Mouse (Mus musculus) retina, embryonic 14.5 days (tissue): ENCODE results near the gene Trmt5.
A peak's percentile ranks its signal among the peaks of the same experiment; 100 is the strongest.

Experiments used
- DNase-seq: peaks from one replicate; pipeline ENCODE4 v3.0.0-alpha.2; 2015; ENCODE audit warnings: low spot score

Trmt5 gene

GRCm38 (mm10) chr12:73286287-73287092, at the start of gene Trmt5, which contains the start of gene Slc38a6:
Gene Trmt5, minus strand, starts transcription at chr12:73286710.
Gene Slc38a6, plus strand, starts transcription at chr12:73286779.
- peak; percentile 97 for DNase-seq

- DNase-seq, result peak; percentile 18
These were observed 47.6 kb upstream of the Trmt5 start for GRCm38 (mm10) chr12:73334051-73334551.

GRCm38 (mm10) chr12:73332701-73333100, 46.2 kb upstream of the Trmt5 start:
- no peak for DNase-seq

DNA sequence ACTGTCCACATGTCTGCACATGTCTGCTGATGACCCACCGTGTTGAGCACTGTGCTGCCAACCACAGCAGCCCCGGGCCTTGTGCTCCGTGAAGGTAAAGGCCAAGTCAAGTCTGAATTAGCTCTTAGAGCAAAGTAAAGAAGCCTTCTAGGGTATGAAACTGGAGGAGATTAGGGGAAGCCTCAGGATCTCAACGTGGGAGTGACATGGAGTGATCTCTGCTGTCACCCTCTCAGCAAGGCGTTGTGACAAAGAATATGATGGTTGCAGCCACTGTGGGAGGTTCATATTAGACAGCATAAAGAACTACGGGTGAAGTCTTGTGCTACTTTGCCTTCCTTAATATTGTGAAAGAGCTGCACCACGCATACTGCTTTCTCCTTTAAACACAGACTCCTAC, 43.7 kb upstream of the Trmt5 start:
- DNase-seq, result no peak

DNA sequence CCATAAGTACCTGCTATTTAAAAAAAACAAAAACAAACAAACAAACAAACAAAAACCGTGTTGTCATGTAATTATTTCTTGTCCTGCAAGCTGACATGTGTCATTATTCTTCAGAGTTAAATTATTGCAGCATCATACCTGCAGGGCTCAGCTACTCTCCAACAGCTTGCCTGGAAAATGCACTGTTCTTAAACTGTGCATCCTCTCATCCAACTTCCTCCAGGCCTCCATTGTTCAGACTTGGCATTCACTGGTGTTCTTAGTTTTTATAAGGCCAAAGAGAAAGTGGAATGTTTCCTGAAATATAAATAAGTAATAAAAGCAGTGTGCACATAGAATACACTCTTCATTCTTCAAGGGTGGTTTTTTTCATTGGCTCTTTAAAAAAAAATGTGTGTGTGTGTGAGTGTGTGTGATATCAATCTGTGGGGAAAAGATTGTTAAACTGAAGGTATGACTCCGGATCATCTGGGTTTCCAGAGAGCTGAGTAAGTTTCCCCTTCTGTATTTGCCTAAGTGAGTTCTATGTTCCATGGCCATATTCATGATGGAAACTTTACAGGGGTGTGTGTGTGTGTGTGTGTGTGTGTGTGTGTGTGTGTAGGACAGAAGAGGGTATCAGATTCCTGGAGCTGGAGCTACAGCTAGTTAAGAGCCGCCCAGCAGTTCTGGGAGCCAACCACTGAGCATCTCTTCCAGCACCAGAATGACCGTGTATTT, 42.1 kb upstream of the Trmt5 start:
- no peak for DNase-seq

- DNase-seq, result no peak
These were observed 40.9 kb upstream of the Trmt5 start for GRCm38 (mm10) chr12:73327381-73327780.

DNA sequence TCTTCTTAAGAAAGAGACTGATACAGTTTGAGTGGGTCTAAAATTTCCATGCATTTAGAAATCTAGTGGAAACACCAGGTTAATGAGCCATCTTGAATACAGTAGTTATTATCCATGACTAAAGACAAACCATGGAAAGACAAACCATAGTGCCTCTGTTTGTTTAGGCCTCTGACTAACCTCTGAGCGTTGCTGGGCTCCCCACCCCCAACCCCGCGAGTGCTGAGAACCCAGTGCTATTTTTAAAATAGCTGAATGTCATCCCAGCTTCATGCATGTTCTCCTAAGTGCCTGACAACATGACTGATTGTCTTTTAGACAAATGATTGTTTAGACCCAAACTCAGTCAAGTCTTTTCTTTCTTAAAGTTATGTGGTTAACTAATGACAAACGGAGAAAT, 39.1 kb upstream of the Trmt5 start:
- DNase-seq, result no peak

DNA sequence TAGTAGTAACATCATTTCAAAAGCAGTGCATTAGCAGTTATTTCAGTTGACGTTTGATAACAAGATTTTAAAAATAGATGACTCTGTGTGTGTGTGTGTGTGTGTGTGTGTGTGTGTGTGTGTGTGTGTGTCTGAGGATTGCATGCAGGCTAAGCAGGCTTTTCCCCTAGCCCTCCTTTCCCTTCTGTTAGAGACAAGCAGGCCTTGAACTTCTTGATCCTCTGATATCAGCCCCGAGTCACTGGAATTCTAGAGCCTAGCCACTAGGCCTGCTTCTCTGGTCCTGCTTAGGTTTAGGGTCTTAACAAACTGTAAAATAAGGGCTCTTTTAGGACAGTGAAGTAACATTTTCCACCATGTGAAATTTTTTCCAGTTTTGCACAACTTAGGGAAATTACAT, 38.7 kb upstream of the Trmt5 start:
- no peak for DNase-seq

- peak; percentile 17 for DNase-seq
These were observed 38.2 kb upstream of the Trmt5 start for GRCm38 (mm10) chr12:73324742-73325141.

GRCm38 (mm10) chr12:73324180-73324586, 37.7 kb upstream of the Trmt5 start:
- DNase-seq, result no peak

DNA sequence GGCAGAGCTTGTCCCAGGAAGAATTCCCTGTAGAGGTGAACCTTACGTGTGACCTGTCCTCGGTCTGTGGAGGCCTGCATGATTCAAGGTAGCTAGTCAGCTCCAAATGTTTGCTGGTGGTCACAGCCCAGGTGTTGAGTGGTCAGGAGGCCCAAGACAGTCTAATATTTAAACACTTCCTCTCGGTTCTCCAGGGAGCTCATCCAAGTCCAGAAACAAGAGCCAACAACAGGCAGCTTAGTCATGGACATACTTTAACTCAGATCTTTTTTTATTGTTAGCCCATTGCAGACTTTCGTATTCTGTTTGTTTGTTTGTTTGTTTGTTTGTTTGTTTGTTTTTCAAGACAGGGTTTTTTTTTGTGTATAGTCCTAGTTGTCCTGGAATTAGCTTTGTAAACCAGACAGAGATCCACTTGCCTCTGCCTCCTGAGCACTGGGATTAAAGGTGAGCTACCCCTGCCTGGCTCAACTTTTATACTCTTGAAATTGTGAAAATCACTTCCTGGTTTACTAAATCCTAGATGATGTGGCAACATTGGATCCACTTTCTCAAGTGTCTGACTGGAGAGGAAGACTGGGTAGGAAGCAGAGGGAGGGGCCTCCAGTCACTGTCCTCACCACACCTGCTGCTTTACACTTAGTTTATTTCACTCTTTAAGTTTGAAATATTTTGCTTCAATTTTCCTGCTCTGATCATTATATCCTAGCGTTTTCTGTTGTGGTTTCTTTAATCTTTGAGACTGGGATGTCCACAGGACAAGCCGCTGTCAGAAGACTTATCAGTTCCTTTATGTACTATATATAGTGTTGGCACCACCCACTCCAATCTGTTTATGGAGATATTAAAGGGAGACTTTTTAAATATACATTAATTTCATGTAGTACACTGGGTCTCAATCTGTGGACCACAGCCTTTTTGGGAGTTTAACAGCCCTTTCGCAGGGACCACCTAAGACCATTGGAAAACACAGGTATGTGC, 31.5 kb upstream of the Trmt5 start:
- no peak for DNase-seq

GRCm38 (mm10) chr12:73308711-73309110, 22.2 kb upstream of the Trmt5 start:
- DNase-seq, result no peak

DNA sequence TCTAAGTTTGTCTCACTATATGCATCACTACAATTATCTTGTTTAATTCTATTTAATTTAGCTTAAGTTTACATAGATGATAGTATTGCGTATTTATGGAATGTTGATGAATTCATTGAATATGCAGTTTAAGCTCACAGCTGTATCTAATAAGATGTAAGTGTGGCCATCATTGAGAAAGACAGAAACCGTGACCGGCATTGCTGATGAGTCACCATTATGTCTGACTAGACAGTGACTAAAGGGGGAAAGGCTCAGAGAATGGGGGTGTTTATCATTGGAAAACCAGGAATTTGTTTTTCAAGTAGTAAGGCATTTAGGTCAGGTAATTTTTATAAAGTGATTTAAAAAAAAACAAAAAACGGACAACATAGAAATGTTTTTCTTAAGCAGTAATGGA, 21.2 kb upstream of the Trmt5 start:
- DNase-seq, result no peak

DNA sequence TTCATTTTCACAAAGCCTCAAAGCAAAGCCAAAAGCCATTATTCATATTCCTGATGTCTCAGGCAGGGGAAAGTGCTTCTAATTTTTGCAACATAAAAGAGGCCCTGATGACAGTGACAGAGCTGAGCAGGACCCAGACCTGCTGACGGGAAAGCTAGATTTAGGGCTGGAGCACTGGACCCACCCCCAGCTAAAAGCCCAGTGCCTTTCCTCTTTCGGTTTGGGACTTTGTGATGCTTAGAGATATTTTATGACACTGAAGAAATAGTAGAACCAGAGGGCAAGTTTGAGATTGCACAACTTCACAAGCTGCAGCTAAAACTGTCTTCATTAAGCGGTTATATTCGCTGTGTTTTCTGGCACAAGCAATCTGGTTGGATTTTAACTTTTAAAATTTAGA, 18.1 kb upstream of the Trmt5 start:
- no peak for DNase-seq

DNA sequence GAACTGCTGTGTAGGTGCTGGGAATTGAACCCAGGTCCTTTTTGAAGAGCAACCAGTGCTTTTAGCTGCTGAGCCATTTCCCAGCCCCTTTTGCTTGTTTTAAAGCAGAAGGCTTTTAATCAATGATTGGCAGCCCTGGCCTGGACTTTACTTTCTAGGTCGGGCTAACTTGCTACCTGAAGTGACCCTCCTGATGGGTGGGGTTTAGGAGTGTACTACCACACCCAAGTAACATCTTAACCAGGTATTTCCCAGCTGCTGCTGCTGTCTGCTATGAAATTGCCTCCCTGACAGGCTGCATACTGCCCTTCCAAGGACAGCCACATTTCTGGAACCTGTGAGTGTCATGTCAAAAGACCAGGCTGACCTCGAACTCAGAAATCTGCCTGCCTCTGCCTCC, 14.0 kb upstream of the Trmt5 start:
- no peak for DNase-seq

GRCm38 (mm10) chr12:73298621-73299020, 12.1 kb upstream of the Trmt5 start:
- DNase-seq, result no peak

GRCm38 (mm10) chr12:73295505-73296140, 9.1 kb upstream of the Trmt5 start:
- DNase-seq, result no peak

- DNase-seq, result no peak
These were observed 8.4 kb upstream of the Trmt5 start for GRCm38 (mm10) chr12:73294884-73295283.

GRCm38 (mm10) chr12:73288626-73289025, 2.1 kb upstream of the Trmt5 start:
- DNase-seq, result no peak

DNA sequence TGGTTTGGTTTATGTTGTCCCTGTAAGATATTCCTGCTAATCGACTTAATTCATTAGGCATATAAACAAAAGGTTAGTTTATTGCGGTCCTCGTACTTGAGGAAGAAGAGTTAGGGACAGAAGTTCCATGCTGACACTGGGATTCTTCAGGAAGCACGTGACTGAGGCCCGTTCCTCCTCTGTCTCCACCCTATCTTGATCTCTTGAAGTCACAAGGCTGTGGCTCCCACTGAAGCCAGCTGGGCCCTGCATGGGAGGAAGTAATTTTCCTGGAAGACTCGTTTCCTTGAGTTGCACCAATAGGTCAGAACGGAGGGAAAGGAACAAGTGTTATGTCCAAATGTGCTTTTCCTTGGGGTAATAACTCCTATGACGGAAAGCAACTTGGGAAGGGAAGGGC, 1.1 kb upstream of the Trmt5 start:
- DNase-seq, result no peak

- DNase-seq, result no peak
These were observed 11.6 kb downstream of the Trmt5 start for GRCm38 (mm10) chr12:73274921-73275320.

DNA sequence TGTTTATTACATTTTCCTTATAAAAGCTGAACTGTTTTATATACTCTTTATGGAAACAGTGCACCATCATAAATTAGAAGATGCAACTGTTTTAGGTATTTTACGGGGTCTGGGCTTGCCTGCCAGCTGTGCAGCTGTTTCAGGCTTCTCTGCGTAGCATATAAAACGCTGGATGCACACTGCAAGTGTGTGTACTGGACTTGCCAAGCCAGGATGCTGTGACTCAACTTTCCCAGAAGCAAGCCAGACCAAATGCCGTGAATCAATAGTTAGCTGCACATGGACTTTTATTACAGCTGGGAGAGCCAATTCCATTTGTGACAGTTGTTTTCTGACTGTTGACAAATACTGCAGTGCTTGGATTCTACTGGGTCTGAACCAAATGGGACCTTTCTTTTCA, 16.6 kb downstream of the Trmt5 start:
- no peak for DNase-seq
